Mouse (Mus musculus) bone marrow, adult 2 months (tissue): Measurements from ENCODE around the gene Cnga2. TPM values are rescaled to one million over a fixed set of nuclear protein-coding genes. Genes with fewer than 3 reads are reported as not detected.
"Not testable (repeated sequence)": the region's sequence is repeated elsewhere in the genome, so short reads cannot be mapped to it uniquely, and the experiment has no call there.

ENCODE experiments used
- H3K27ac ChIP-seq: fragments of 200-500 bp; 2 replicates; pipeline ENCODE4 v1.5.1; 2012; ENCODE audit warnings: low read depth, mild to moderate bottlenecking, control low read depth, inconsistent platforms, low read length; ENCODE audit not compliant: control insufficient read depth, poor library complexity, insufficient read depth
- H3K4me1 ChIP-seq: fragments of 200-500 bp; 2 replicates; pipeline ENCODE4 v1.6.1; 2011; ENCODE audit warnings: low read length; ENCODE audit not compliant: control insufficient read depth, insufficient read depth
- H3K4me3 ChIP-seq: fragments of 200-500 bp; replicated peaks from 2 replicates; pipeline ENCODE3; 2011; ENCODE audit warnings: mild to moderate bottlenecking, low read depth, low read length, control low read depth; ENCODE audit not compliant: control insufficient read depth
- CTCF ChIP-seq: fragments of 200-500 bp; IDR thresholded peaks from 2 replicates; pipeline ENCODE4 v1.5.1; 2011; ENCODE audit warnings: low read length, control low read depth; ENCODE audit not compliant: control insufficient read depth, insufficient read depth
- POLR2A ChIP-seq: fragments of 200-500 bp; IDR thresholded peaks from 2 replicates; pipeline ENCODE4 v1.6.1; 2011; ENCODE audit warnings: low read depth, mild to moderate bottlenecking, control low read depth, low read length, borderline replicate concordance; ENCODE audit not compliant: control insufficient read depth
- WGBS: fragments of 180-500 bp; shearing (Covaris S2); methylation state at CpG from one replicate; pipeline ENCODE4 v1.1.7; 2018; 5-methylcytosine and 5-hydroxymethylcytosine counted together
- polyA plus RNA-seq: library from polyadenylated mRNA; stranded (reverse); fragments of >200 nt; gene quantifications from 2 replicates; pipeline ENCODE4 v1.2.4, GENCODE M21; 2011; ENCODE audit warnings: low replicate concordance; ENCODE audit not compliant: missing spikeins, insufficient read depth, insufficient read length

The Cnga2 gene
- polyA plus RNA-seq, 1 experiment: not detected

DNA sequence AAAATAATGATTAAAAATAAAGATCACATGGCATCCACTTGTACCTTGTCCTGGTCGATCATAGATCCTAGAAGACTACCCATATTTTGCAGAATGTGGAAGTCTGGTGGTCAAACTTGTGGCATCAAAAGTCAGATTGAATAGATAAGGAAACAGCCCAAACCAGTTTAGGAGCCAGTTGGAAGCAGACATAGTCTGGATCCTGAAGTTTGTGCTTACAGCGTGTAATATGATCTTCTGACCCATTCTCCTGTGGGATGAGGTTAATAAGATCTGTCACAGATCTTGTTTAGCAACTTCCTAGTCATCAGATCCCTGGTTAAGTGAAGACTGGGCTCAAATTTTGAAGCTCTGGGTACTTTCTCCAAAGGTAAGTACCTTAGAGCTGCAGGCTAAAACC is 19.0 kb upstream of the Cnga2 start, which contains the start of gene Fate1:
Gene Fate1 (plus strand): TSS at position 301 of the 400 bp plus-strand sequence.
- no peak within 1 kb of the TSS for H3K27ac ChIP-seq
- no peak for TF ChIP-seq POLR2A
- no peak for TF ChIP-seq CTCF
- 57% methylated on average over 2 of the region's 2 CpGs for WGBS
- no peaks in the 10 kb centered on the region for H3K4me1 ChIP-seq
- no peak within 1 kb of the TSS for H3K4me3 ChIP-seq

DNA sequence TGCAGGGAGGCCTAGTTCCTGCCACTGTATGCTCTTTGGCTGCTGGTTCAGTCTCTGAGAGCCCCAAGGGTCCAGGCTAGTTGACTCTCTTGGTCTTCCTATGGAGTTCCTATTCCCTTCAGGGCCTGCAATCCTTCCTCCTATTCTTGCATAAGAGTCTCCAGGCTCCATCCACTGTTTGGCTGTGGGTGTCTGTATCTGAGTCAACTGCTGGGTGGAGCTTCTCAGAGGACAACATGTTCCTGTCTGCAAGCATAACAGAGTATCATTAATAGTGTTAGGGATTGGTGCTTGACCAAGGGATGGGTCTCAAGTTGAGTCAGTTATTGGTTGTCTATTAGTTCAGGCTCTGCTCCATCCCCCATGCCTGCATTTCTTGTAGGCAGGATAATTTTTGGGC is 14.0 kb upstream of the Cnga2 start:
- not testable (repeated sequence) for H3K4me1 ChIP-seq, H3K27ac ChIP-seq, H3K4me3 ChIP-seq

GRCm38 (mm10) chrX:71980443-71980842 is 11.2 kb upstream of the Cnga2 start:
- Histone ChIP-seq H3K4me3 (no peak overlapping the region), H3K4me1 (no peaks in the 10 kb centered on the region), H3K27ac (no peak overlapping the region)
- WGBS: 62% methylated on average over 3 of the region's 3 CpGs
- TF ChIP-seq CTCF: no peak
- no peak for TF ChIP-seq POLR2A

- Histone ChIP-seq H3K4me1 (no peaks in the 10 kb centered on the region), H3K4me3 (no peak overlapping the region), H3K27ac (no peak overlapping the region)
- no peak for TF ChIP-seq POLR2A
- TF ChIP-seq CTCF: no peak
- WGBS: 64% methylated on average over 2 of the region's 2 CpGs
Measured at GRCm38 (mm10) chrX:71981322-71981721, 10.3 kb upstream of the Cnga2 start.

DNA sequence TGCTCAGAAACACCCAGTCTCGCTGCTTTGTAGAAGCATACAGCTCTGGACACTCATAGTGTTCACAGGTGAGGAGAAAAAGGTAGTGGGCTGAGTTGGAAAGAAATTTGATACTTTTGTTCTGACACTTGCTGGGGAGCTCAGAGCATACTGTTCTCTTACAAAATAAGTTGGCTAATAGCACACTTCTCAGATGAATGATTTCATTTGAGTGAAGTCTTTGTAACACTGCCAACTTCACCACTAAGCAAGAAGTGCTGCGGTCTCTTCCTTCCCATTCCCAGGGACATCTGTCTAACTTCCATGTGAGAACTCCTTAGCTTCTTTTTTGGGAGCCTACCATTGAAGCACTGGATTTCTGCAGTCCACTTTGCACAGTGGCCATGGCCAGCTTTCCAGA is 8.4 kb upstream of the Cnga2 start:
- H3K4me1 ChIP-seq: no peaks in the 10 kb centered on the region
- 57% methylated on average over 2 of the region's 2 CpGs for WGBS

GRCm38 (mm10) chrX:71983775-71984174 is 7.9 kb upstream of the Cnga2 start:
- TF ChIP-seq POLR2A (no peak), CTCF (no peak)
- WGBS: 85% methylated on average over 1 of the region's 1 CpGs
- Histone ChIP-seq H3K27ac (no peak overlapping the region), H3K4me1 (no peaks in the 10 kb centered on the region), H3K4me3 (no peak overlapping the region)

More for the DNA sequence above, 8.4 kb upstream of the Cnga2 start:
- TF ChIP-seq POLR2A (no peak), CTCF (no peak)
- no peak overlapping the region for H3K27ac ChIP-seq
- H3K4me3 ChIP-seq: no peak overlapping the region

DNA sequence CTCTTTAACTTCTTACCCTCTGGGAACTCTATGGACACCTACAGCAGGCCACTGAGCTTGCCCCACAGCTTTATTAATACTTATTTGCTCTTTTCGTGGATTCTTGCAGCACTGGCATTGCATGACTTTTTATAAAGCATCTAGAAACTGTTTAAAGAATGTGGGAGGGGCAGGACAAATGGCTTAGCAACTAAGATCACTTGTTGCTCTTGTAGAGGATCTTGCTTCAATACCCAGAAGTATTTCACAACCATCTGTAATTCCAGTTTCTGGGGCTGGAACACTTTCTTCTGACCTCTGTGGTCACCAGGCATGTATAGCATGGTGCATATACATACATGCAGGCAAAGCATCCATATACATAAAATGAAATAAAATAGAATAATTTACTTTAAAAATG is 4.3 kb downstream of the Cnga2 start:
- Histone ChIP-seq H3K27ac (no peak overlapping the region), H3K4me1 (no peaks in the 10 kb centered on the region), H3K4me3 (no peak overlapping the region)
- TF ChIP-seq CTCF (no peak), POLR2A (no peak)
- 31% methylated on average over 1 of the region's 1 CpGs for WGBS

DNA sequence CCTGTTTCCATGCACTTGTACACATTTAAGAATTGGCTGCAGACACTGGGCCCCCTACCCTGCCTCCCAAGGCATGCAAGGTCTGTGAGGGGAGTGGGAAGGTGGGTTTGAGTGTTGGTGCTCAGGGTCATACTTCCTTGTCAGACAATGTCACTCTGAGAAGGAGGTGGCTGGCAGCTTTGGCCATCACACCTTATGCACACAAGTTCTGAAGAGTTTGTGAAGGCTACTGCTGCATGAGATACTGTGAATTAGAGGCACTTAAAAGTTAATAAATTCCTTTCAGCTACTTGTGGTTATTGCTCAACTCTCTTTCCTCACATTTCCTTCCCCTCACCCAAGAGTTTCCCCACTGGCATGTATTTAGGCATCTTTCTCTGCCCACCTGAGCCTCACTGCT is 18.3 kb downstream of the Cnga2 start:
- Histone ChIP-seq H3K27ac (no peak overlapping the region), H3K4me1 (no peaks in the 10 kb centered on the region), H3K4me3 (no peak overlapping the region)
- TF ChIP-seq CTCF: no peak
- TF ChIP-seq POLR2A: no peak

- no peaks in the 10 kb centered on the region for H3K4me1 ChIP-seq
- WGBS: 45% methylated on average over 9 of the region's 9 CpGs
- TF ChIP-seq POLR2A: no peak
- TF ChIP-seq CTCF: no peak
- no peak overlapping the region for H3K27ac ChIP-seq
- H3K4me3 ChIP-seq: no peak overlapping the region
Measured at GRCm38 (mm10) chrX:72012236-72012635, 20.6 kb downstream of the Cnga2 start.

- Histone ChIP-seq H3K4me3 (no peak overlapping the region), H3K4me1 (no peaks in the 10 kb centered on the region), H3K27ac (no peak overlapping the region)
- 31% methylated on average over 3 of the region's 3 CpGs for WGBS
- TF ChIP-seq CTCF: no peak
- TF ChIP-seq POLR2A: no peak
Measured at GRCm38 (mm10) chrX:72012804-72013203, 21.2 kb downstream of the Cnga2 start.

DNA sequence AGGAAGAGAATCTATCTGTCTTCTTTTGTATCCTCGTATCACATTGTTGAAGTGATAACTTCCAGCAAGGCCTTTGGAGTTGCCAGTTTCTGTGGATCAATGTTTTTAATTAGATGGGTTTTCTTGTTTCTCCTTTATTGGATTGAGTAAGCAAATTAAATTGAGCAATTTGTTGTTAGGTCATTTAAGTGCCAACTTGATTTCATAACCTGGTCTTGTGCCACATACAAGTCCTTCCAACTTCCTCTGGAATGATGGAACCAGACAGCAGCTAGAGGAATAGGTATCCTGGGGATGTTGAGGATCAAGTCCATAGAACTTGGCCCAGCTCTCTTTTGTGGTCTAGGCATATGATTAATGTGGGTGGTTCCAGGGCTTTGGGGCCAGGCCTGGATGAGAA is 30.6 kb downstream of the Cnga2 start:
- Histone ChIP-seq H3K4me1 (no peaks in the 10 kb centered on the region), H3K4me3 (no peak overlapping the region), H3K27ac (no peak overlapping the region)
- 90% methylated on average over 1 of the region's 1 CpGs for WGBS
- TF ChIP-seq POLR2A (no peak), CTCF (no peak)
